Mouse (Mus musculus) E14TG2a.4 (cell line): Measurements from ENCODE around the gene Fam129b.

Experiments
- H3K27me3 ChIP-seq: 2 replicates; pipeline ENCODE4 v1.6.1; 2014; ENCODE audit warnings: low read length, control low read depth; ENCODE audit not compliant: insufficient read depth
- H3K36me3 ChIP-seq: 2 replicates; pipeline ENCODE4 v1.6.1; 2014; ENCODE audit warnings: low read length, control low read depth; ENCODE audit not compliant: insufficient read depth
- H3K4me1 ChIP-seq: replicated peaks from 2 replicates; pipeline ENCODE4 v1.6.1; 2014; ENCODE audit warnings: low read depth, low read length, control low read depth
- H3K4me3 ChIP-seq: replicated peaks from 2 replicates; pipeline ENCODE4 v1.5.1; 2014; ENCODE audit warnings: mild to moderate bottlenecking, low read length
- H3K9me3 ChIP-seq: 2 replicates; pipeline ENCODE4 v1.6.1; 2014; ENCODE audit warnings: low read length, control low read depth
- CTCF ChIP-seq: conservative IDR thresholded peaks from 2 replicates; pipeline ENCODE4 v1.5.1; 2014; ENCODE audit warnings: low read length
- NANOG ChIP-seq: IDR thresholded peaks from 2 replicates; pipeline ENCODE4 v1.6.1; 2014; ENCODE audit warnings: borderline replicate concordance, low read length, mixed read lengths
- POU5F1 ChIP-seq: IDR thresholded peaks from 2 replicates; pipeline ENCODE4 v1.6.1; 2014; ENCODE audit warnings: low read length, borderline replicate concordance

The Fam129b gene

GRCm38 (mm10) chr2:32855790-32856465 lies 20.0 kb upstream of the Fam129b start:
- Histone ChIP-seq H3K9me3 (no peaks in the 10 kb centered on the region), H3K4me3 (no peak overlapping the region), H3K36me3 (peaks cover 10% of the 10 kb centered on the region), H3K27me3 (peaks cover 12% of the 10 kb centered on the region), H3K4me1 (peaks cover 71% of the 10 kb centered on the region)
- TF ChIP-seq NANOG (no peak), POU5F1 (no peak), CTCF (no peak)

GRCm38 (mm10) chr2:32857584-32857983 lies 18.3 kb upstream of the Fam129b start:
- no peaks in the 10 kb centered on the region for H3K9me3 ChIP-seq
- no peaks in the 10 kb centered on the region for H3K27me3 ChIP-seq
- H3K4me1 ChIP-seq = peaks cover 73% of the 10 kb centered on the region
- TF ChIP-seq POU5F1 (no peak), CTCF (peak; percentile 97)
- no peak overlapping the region for H3K4me3 ChIP-seq
- peaks cover 10% of the 10 kb centered on the region for H3K36me3 ChIP-seq

GRCm38 (mm10) chr2:32859010-32859621 lies 16.8 kb upstream of the Fam129b start:
- TF ChIP-seq POU5F1 (no peak), CTCF (peak; percentile 81), NANOG (no peak)
- H3K4me1 ChIP-seq = peaks cover 75% of the 10 kb centered on the region
- H3K4me3 ChIP-seq = peak overlapping the region; percentile 79
- no peaks in the 10 kb centered on the region for H3K9me3 ChIP-seq
- peaks cover 10% of the 10 kb centered on the region for H3K36me3 ChIP-seq
- H3K27me3 ChIP-seq = no peaks in the 10 kb centered on the region

GRCm38 (mm10) chr2:32859622-32860012 lies 16.3 kb upstream of the Fam129b start:
- Histone ChIP-seq H3K4me3 (peak overlapping the region; percentile 79), H3K36me3 (peaks cover 10% of the 10 kb centered on the region), H3K9me3 (no peaks in the 10 kb centered on the region), H3K4me1 (peaks cover 73% of the 10 kb centered on the region), H3K27me3 (no peaks in the 10 kb centered on the region)
- no peak for TF ChIP-seq POU5F1
- TF ChIP-seq NANOG = no peak
- TF ChIP-seq CTCF = no peak

GRCm38 (mm10) chr2:32860799-32861198 lies 15.1 kb upstream of the Fam129b start:
- no peaks in the 10 kb centered on the region for H3K27me3 ChIP-seq
- peak; percentile 78; the same call in 1 of the 2 replicates for TF ChIP-seq POU5F1
- peak; percentile 60; the same call in 1 of the 2 replicates for TF ChIP-seq NANOG
- no peak for TF ChIP-seq CTCF
- peaks cover 76% of the 10 kb centered on the region for H3K4me1 ChIP-seq
- peaks cover 8% of the 10 kb centered on the region for H3K36me3 ChIP-seq
- no peaks in the 10 kb centered on the region for H3K9me3 ChIP-seq
- peak overlapping the region; percentile 79 for H3K4me3 ChIP-seq

GRCm38 (mm10) chr2:32863317-32863716 lies 12.6 kb upstream of the Fam129b start:
- Histone ChIP-seq H3K4me1 (peaks cover 73% of the 10 kb centered on the region), H3K36me3 (0 out of 2 replicates have a peak, but pooled peaks cover 3% of the 10 kb centered on the region), H3K9me3 (no peaks in the 10 kb centered on the region), H3K4me3 (no peak overlapping the region), H3K27me3 (no peaks in the 10 kb centered on the region)
- TF ChIP-seq CTCF = no peak
- no peak for TF ChIP-seq POU5F1
- no peak for TF ChIP-seq NANOG

- TF ChIP-seq CTCF (peak; percentile 88), POU5F1 (no peak)
- no peaks in the 10 kb centered on the region for H3K27me3 ChIP-seq
- peaks cover 75% of the 10 kb centered on the region for H3K4me1 ChIP-seq
- no peaks in the 10 kb centered on the region for H3K9me3 ChIP-seq
- no peak overlapping the region for H3K4me3 ChIP-seq
- H3K36me3 ChIP-seq = no peaks in the 10 kb centered on the region
Measured at GRCm38 (mm10) chr2:32864755-32865154, 11.2 kb upstream of the Fam129b start.

GRCm38 (mm10) chr2:32867354-32867753 lies 8.6 kb upstream of the Fam129b start:
- Histone ChIP-seq H3K9me3 (no peaks in the 10 kb centered on the region), H3K4me1 (peaks cover 79% of the 10 kb centered on the region), H3K36me3 (no peaks in the 10 kb centered on the region), H3K27me3 (no peaks in the 10 kb centered on the region), H3K4me3 (no peak overlapping the region)
- TF ChIP-seq CTCF (no peak), POU5F1 (no peak), NANOG (no peak)
